8 mouse cellular contexts compared by ENCODE assay signal in genomic region chr13:59889468-59890117, GRCm38 (mm10).
A peak's percentile ranks its signal among the peaks of the same experiment; 100 is the strongest.
DNase-seq lines count a peak whose midpoint lies in the region; ATAC-seq and TF ChIP-seq lines count a peak whose summit lies in the region.

No protein-coding gene starts in this region.

- no peaks in the 10 kb centered on the region for H3K4me1 ChIP-seq in cerebellum, adult 2 months (ENCODE audit: control insufficient read depth, insufficient read depth, low read length)
- no peaks in the 10 kb centered on the region for H3K4me1 ChIP-seq in intestine, postnatal 0 days (replicated peaks; ENCODE audit: control insufficient read depth, insufficient read depth, low read length)
- H3K4me1 ChIP-seq in midbrain, postnatal 0 days (ENCODE audit: insufficient read depth, low read length), result no peaks in the 10 kb centered on the region

- 16% methylated on average over 10 of the region's 10 CpGs for WGBS in cerebellum, adult 2 months
- WGBS in intestine, postnatal 0 days, result 21% methylated on average over 10 of the region's 10 CpGs
- 14% methylated on average over 10 of the region's 10 CpGs for WGBS in midbrain, postnatal 0 days

- no peak for TF ChIP-seq CTCF in cerebellum, adult 2 months (IDR thresholded peaks at IDR 0.05; ENCODE audit: borderline replicate concordance, insufficient read depth, low read depth, low read length)
- TF ChIP-seq CTCF in intestine, postnatal 0 days (IDR thresholded peaks at IDR 0.05; ENCODE audit: low read depth), result peak; percentile 81
- peak; percentile 83 for TF ChIP-seq CTCF in midbrain, postnatal 0 days (IDR thresholded peaks at IDR 0.05)

- H3K9me3 ChIP-seq in intestine, postnatal 0 days (ENCODE audit: control insufficient read depth), result no peaks in the 10 kb centered on the region
- H3K9me3 ChIP-seq in midbrain, postnatal 0 days (ENCODE audit: low read length), result no peaks in the 10 kb centered on the region

- no peak for TF ChIP-seq POLR2A in cerebellum, adult 2 months (IDR thresholded peaks at IDR 0.05; ENCODE audit: borderline replicate concordance, insufficient read depth, low read length)

- no peak overlapping the region for H3K4me3 ChIP-seq in cerebellum, adult 2 months (replicated peaks; ENCODE audit: insufficient read depth, low read depth, low read length)
- H3K4me3 ChIP-seq in intestine, postnatal 0 days (ENCODE audit: low read depth, low read length), result no peak overlapping the region
- no peak overlapping the region for H3K4me3 ChIP-seq in midbrain, postnatal 0 days (ENCODE audit: low read depth, low read length)

- H3K9ac ChIP-seq in intestine, postnatal 0 days (ENCODE audit: low read depth, low read length), result no peak overlapping the region
- no peak overlapping the region for H3K9ac ChIP-seq in midbrain, postnatal 0 days (replicated peaks; ENCODE audit: low read length, poor library complexity, severe bottlenecking)

- no peaks in the 10 kb centered on the region for H3K36me3 ChIP-seq in intestine, postnatal 0 days (ENCODE audit: control insufficient read depth, insufficient read depth)
- no peaks in the 10 kb centered on the region for H3K36me3 ChIP-seq in midbrain, postnatal 0 days (ENCODE audit: insufficient read depth, low read length)

- H3K4me2 ChIP-seq in intestine, postnatal 0 days (replicated peaks; ENCODE audit: low read depth), result no peak overlapping the region
- no peak overlapping the region for H3K4me2 ChIP-seq in midbrain, postnatal 0 days (ENCODE audit: low read depth, low read length, poor library complexity, severe bottlenecking)

- no peak overlapping the region for H3K27ac ChIP-seq in cerebellum, adult 2 months (ENCODE audit: insufficient read depth, low read length)
- H3K27ac ChIP-seq in intestine, postnatal 0 days (ENCODE audit: low read depth, low read length), result no peak overlapping the region
- H3K27ac ChIP-seq in midbrain, postnatal 0 days (ENCODE audit: low read depth, low read length), result 0 out of 2 replicates have a peak overlapping the region, but pooled peaks have one; percentile 0

- intact Hi-C loops in left cerebral cortex, postnatal 4 days (cut with DNase I), result loop anchor here (2.0 to 5.0 kb wide), 2 partner anchors 285 to 578 kb away; no protein-coding TSS in a partner anchor

- H3K27me3 ChIP-seq in cerebellum, adult 2 months (ENCODE audit: control insufficient read depth, insufficient read depth, low read length), result no peaks in the 10 kb centered on the region; the same call in 1 of the 2 replicates
- no peaks in the 10 kb centered on the region for H3K27me3 ChIP-seq in intestine, postnatal 0 days (replicated peaks; ENCODE audit: control insufficient read depth, insufficient read depth, low read length)
- no peaks in the 10 kb centered on the region for H3K27me3 ChIP-seq in midbrain, postnatal 0 days (ENCODE audit: insufficient read depth, low read length)

- DNase-seq in cerebellum, postnatal 10 days, result peak; percentile 73 to 74
- DNase-seq in cerebellum, adult 2 months, result no peak
- peak; percentile 29 for DNase-seq in c-Kit-positive CD71-positive TER-119-positive erythroid progenitor cells, embryonic 14.5 days (ENCODE audit: low spot score)
- DNase-seq in frontal cortex, postnatal 14 days (ENCODE audit: low spot score in 2 of 2), result peak; percentile 40 to 46
- DNase-seq in left cerebral cortex, postnatal 4 days, result peak; percentile 76
- DNase-seq in midbrain, postnatal 0 days (ENCODE audit: low spot score), result peak; percentile 94

- no peak for ATAC-seq in intestine, postnatal 0 days
- ATAC-seq in midbrain, postnatal 0 days (ENCODE audit: low FRiP score), result peak; percentile 76
- ATAC-seq in monocyte, adult 5-6 weeks (replicated peaks; ENCODE audit: insufficient number of reproducible peaks, low FRiP score, low TSS enrichment, poor library complexity, severe bottlenecking), result no peak

Comparison
In these comparisons a context has a peak if more than half of its experiments do, and no peak if none do; other contexts are left out.
1. DNase-seq: peak in cerebellum, postnatal 10 days (2 of 2), c-Kit-positive CD71-positive TER-119-positive erythroid progenitor cells, embryonic 14.5 days (single experiment), frontal cortex, postnatal 14 days (2 of 2), left cerebral cortex, postnatal 4 days (single experiment) and midbrain, postnatal 0 days (single experiment); none in cerebellum, adult 2 months (0 of 2).